Mouse (Mus musculus): ENCODE measurements at regions not wholly inside any gene's neighbourhood (a gene's known extent, or its start where the extent isn't known, plus 50 kb on each side); places are given as distances from the start of the nearest gene placed in this dataset.
"Not testable (repeated sequence)": the region's sequence is repeated elsewhere in the genome, so short reads cannot be mapped to it uniquely, and the experiment has no call there.

GRCm38 (mm10) chr12:27984261-27984841 lies 567.8 kb downstream of the Dcdc2c start:
- no peak for DNase-seq (ENCODE audit: low spot score)
- intact Hi-C loops (cut with DNase I), result no loop called here

GRCm38 (mm10) chr12:27978257-27978931 lies 573.8 kb downstream of the Dcdc2c start:
- no peak for DNase-seq (ENCODE audit: low spot score)
- intact Hi-C loops (cut with DNase I), result no loop called here

- intact Hi-C loops (cut with DNase I), result no loop called here
- DNase-seq (ENCODE audit: low spot score), result no peak
Measured at GRCm38 (mm10) chr12:27977548-27978256, 574.5 kb downstream of the Dcdc2c start.

DNA sequence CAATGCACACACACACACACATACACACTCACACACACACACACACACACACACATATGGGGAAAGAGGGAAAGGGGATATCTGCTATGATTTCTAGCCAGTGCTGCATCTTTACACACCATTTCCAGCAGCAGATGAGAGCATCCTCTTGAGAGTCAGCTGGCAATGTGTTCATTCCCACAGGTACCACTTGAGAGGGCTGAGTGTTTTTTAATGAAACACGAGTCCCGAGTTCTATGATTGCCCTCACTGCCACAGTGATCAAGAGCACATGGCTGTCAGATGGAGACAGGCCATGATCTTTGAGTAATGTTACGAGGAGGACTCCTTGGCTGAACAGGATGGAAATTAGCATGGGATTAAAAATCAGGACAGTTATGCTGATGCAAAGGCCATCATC lies 589.3 kb downstream of the Dcdc2c start:
- no peak for DNase-seq (ENCODE audit: low spot score)
- intact Hi-C loops (cut with DNase I), result no loop called here

DNA sequence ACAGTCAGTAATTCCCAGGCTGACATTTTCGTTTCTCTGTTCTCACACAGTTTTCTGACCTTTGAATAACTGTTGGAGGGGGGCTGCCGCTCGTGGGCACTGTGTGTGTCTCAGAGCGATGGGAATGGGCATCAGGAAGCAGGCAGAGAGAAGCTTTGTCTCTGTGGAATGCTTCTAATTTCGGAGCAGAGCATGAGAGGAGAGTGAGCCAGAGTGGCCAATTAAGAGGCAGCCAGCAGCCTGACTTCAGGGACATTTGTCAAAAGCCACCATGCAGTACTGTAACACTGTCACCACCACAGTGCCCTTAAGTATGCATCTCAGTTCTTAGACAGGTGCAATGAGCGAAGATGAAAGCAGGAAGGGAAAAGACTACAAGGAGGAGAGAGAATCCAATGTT lies 592.1 kb downstream of the Dcdc2c start:
- intact Hi-C loops (cut with DNase I), result no loop called here
- DNase-seq (ENCODE audit: low spot score), result no peak

- no peak for DNase-seq (ENCODE audit: low spot score)
- intact Hi-C loops (cut with DNase I), result no loop called here
Measured at GRCm38 (mm10) chr12:27947646-27948045, 604.6 kb downstream of the Dcdc2c start.

GRCm38 (mm10) chr12:27946866-27947459 lies 604.6 kb upstream of the Sox11 start:
- no peak for DNase-seq (ENCODE audit: low spot score)
- intact Hi-C loops (cut with DNase I), result no loop called here

GRCm38 (mm10) chr12:27945411-27945810 lies 603.0 kb upstream of the Sox11 start:
- intact Hi-C loops (cut with DNase I), result no loop called here
- DNase-seq (ENCODE audit: low spot score), result no peak

DNA sequence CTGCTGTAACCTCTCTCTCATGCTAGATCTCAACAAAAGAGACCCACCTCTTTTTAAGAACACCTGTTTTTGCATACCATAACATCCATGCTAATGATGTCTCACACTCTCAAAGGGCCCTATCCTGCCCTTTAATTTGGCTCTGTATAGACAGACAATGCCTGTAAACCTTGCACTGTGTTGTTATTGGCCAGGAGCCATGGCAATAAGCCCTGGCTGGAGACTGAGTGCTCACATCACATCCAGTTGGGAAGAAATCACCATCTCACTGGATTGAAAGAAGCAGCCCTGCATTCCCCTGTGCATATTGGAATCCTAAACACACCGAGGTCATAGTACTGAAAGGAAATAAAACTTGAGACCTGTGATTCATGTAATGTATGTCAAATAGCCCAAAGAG lies 598.7 kb upstream of the Sox11 start:
- intact Hi-C loops (cut with DNase I), result no loop called here
- DNase-seq (ENCODE audit: low spot score), result no peak

DNA sequence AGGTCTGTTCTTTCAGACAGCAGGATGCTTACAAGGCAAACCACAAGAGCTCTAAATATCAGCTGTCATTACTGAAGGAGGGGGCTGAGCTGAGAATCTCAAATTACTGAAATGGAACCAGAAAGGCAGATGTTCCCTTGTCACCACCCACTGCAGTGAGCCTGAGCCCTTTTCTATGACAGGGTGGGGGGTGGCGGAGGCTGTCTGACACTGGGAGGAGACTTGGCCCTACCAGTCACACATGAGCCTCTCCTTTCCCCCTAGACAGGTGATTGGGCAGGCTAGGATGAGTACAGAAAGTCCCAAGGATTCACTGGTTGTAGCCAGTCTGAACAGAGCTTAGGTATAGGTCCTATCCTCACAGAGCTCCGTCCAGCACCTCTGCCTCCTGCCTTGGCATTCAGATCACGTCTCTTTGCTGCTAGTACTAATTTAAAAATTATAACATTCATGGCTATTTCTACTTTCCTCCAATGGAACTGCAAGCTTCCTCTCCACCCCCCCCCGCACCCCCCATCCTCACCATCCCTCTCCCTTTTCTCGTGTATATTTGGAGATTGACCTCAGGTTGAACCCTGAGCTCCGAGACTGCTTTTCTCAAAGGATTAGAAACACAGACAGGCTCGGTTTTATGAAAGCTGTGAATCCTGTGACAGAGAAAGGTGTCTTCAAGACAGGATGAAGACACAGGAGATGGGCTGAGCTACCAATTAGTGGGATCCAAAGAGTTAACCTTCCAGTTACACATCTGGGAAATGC lies 590.2 kb upstream of the Sox11 start:
- intact Hi-C loops (cut with DNase I), result no loop called here
- no peak for DNase-seq (ENCODE audit: low spot score)

GRCm38 (mm10) chr12:27928366-27928963 lies 586.1 kb upstream of the Sox11 start:
- intact Hi-C loops (cut with DNase I), result no loop called here
- DNase-seq (ENCODE audit: low spot score), result no peak

DNA sequence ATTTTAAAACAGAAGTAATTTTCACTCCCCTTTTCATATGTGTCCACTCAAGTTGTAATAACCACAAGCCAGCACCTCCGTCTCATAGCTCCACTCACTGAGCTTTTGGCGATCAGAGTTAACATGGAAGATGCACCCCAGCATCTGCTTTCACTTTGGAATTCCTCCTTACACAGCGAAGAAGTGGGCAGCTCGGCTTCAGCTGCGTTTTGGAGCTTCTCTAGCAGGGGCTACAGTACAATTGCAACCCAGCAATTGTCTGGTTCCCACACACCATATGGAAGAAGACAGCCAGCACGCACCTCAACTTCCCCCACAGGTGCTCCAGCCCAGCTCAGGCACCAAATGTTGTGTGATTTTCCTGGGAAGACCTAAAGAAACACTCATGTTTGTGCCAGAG lies 584.4 kb upstream of the Sox11 start:
- intact Hi-C loops (cut with DNase I), result no loop called here

GRCm38 (mm10) chr12:27920607-27921006 lies 578.2 kb upstream of the Sox11 start:
- intact Hi-C loops (cut with DNase I), result no loop called here
- DNase-seq (ENCODE audit: low spot score), result no peak

More for the DNA sequence above, 584.4 kb upstream of the Sox11 start:
- no peak for DNase-seq (ENCODE audit: low spot score)

- intact Hi-C loops (cut with DNase I), result no loop called here
- no peak for DNase-seq (ENCODE audit: low spot score)
Measured at GRCm38 (mm10) chr12:27916401-27916920, 574.1 kb upstream of the Sox11 start.

- DNase-seq (ENCODE audit: low spot score), result no peak
- intact Hi-C loops (cut with DNase I), result no loop called here
Measured at GRCm38 (mm10) chr12:27909417-27910100, 567.2 kb upstream of the Sox11 start.

DNA sequence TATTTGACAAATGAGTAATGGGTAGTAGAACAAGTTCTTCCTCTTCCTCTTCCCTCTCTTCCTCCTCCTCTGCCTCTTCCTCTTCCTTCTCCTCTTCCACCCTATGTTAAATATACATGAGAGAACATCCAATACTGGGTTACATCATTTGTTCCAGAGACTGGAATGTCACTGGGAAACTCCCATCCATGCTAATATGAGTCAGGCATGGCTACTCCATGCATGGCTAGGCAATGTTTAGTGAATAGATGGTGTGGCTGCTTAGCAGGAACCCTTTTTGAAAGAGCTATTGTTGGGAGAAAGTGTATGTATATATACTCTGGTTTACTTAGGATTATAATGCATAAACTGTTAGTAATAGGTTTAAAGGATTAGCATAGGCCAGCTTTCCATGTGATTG lies 554.3 kb upstream of the Sox11 start:
- intact Hi-C loops (cut with DNase I); DNase-seq (ENCODE audit: low spot score): not testable (repeated sequence)

- intact Hi-C loops (cut with DNase I), result no loop called here
- DNase-seq (ENCODE audit: low spot score), result no peak
Measured at GRCm38 (mm10) chr12:27881720-27882119, 539.3 kb upstream of the Sox11 start.

DNA sequence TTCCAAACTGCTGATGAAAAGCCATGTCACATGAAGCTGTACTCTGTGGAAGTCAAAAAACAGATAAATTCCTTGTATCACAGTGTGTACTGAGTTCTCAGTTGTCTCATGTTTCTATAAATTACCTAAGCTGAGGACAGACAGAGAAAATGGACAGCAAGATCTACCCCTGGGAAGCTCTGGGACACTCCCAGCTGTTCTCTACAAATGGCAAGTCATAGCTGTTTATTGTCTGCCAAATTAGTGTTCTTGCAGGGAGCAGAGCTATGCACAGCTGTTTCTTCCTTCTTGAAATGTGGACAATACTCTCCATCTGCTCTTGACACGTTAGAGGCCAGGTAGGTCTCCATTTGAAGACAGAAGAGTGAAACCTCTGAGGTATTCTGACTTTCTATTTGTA lies 524.0 kb upstream of the Sox11 start:
- no peak for DNase-seq (ENCODE audit: low spot score)
- intact Hi-C loops (cut with DNase I), result no loop called here

- intact Hi-C loops (cut with DNase I), result no loop called here
- DNase-seq (ENCODE audit: low spot score), result no peak
Measured at GRCm38 (mm10) chr12:27849537-27849936, 507.2 kb upstream of the Sox11 start.

Data from heart, postnatal 25 days (tissue).